Mouse (Mus musculus): ENCODE data around the gene Col4a6. TPM values are rescaled to one million over a fixed set of nuclear protein-coding genes. Genes with fewer than 3 reads are reported as not detected.
A peak's percentile ranks its signal among the peaks of the same experiment; 100 is the strongest.

Col4a6 gene
- total RNA-seq (2017) = not detected in 2 replicates

DNA sequence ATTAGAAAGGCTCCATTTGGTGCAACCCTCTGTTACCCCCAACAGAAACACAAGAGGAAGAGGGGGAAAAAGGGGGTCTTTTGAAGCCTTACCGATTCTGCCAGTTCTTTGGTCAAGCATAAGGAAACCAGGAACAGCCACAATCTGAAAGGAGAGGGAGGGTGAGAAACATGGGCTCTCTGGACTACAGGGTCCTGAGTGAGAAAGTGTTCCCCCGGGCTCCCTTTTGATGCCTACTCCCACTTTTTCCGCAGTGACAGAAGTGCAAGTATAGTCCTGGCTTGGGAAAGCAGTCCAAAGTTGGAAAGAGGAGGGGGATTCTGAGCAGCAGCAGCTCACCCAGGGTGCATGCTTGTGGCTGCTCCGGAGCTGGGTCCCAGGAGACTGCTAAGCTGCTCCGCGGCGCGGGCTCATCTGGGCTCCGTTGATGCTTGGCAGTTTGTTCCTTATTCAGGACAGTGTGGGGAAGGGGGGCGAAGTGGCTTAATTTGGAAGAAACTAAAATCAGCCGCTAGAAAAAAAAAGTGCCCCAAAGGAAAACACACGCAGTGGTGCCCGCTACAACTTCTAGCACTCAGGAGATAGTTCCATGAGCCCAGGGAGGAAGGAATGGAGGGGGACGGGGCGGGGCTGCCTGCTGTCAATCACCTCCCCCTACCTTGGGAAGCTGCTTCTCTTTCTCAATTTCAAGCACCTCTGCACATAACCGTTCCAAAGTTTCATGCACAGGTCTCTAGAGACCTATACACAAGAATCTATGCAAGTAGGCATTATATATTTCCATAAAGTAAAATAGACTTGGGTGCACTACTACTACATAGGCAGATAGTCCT, at the start of gene Col4a6:
Gene Col4a6, minus strand, starts transcription at position 607 of the 833 bp plus-strand sequence.
- no peak; a peak in 1 of 4 replicates for ATAC-seq (replicated peaks in 1 of 2; ENCODE audit: insufficient read depth in 1 of 2, low FRiP score in 2 of 2, low TSS enrichment in 1 of 2, low read depth in 1 of 2, poor library complexity in 2 of 2, severe bottlenecking in 2 of 2)

GRCm38 (mm10) chrX:141503125-141503524, 29.2 kb upstream of the Col4a6 start:
- ATAC-seq (replicated peaks in 1 of 2; ENCODE audit: insufficient read depth in 1 of 2, low FRiP score in 2 of 2, low TSS enrichment in 1 of 2, low read depth in 1 of 2, poor library complexity in 2 of 2, severe bottlenecking in 2 of 2) = no peak

- ATAC-seq (replicated peaks in 1 of 2; ENCODE audit: insufficient read depth in 1 of 2, low FRiP score in 2 of 2, low TSS enrichment in 1 of 2, low read depth in 1 of 2, poor library complexity in 2 of 2, severe bottlenecking in 2 of 2) = no peak
Observed at GRCm38 (mm10) chrX:141494545-141494944, 20.7 kb upstream of the Col4a6 start.

GRCm38 (mm10) chrX:141475566-141476327, 1.9 kb upstream of the Col4a6 start:
- ATAC-seq (replicated peaks in 1 of 2; ENCODE audit: insufficient read depth in 1 of 2, low FRiP score in 2 of 2, low TSS enrichment in 1 of 2, low read depth in 1 of 2, poor library complexity in 2 of 2, severe bottlenecking in 2 of 2) = peak; percentile 51 to 64; a peak in 3 of 4 replicates

GRCm38 (mm10) chrX:141475110-141475509, 1.2 kb upstream of the Col4a6 start, which contains the start of gene Col4a5:
Col4a5 (plus strand) TSS chrX:141475385.
- ATAC-seq (replicated peaks in 1 of 2; ENCODE audit: insufficient read depth in 1 of 2, low FRiP score in 2 of 2, low TSS enrichment in 1 of 2, low read depth in 1 of 2, poor library complexity in 2 of 2, severe bottlenecking in 2 of 2) = peak; percentile 83 to 89

GRCm38 (mm10) chrX:141447936-141448335, 25.9 kb downstream of the Col4a6 start:
- no peak for ATAC-seq (replicated peaks in 1 of 2; ENCODE audit: insufficient read depth in 1 of 2, low FRiP score in 2 of 2, low TSS enrichment in 1 of 2, low read depth in 1 of 2, poor library complexity in 2 of 2, severe bottlenecking in 2 of 2)

DNA sequence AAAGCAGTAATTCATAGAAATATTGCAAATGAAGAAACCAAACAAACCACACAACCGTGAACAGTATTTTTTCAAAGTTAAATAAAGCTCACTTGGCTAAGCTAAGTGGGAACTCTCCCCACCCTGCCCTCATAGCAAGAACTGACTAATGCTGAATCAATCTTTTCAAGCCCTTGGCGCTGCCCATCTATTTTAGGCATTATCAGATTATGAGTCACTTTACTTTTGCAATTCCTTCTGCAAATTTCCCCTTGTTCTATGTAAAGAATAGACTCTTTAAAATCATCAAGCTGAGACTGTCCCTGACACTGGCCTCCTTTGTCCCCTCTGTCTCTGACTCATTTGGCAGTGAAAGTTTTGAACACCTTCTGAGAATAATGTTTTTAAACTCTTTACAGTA, 34.5 kb downstream of the Col4a6 start:
- no peak for ATAC-seq (replicated peaks in 1 of 2; ENCODE audit: insufficient read depth in 1 of 2, low FRiP score in 2 of 2, low TSS enrichment in 1 of 2, low read depth in 1 of 2, poor library complexity in 2 of 2, severe bottlenecking in 2 of 2)

DNA sequence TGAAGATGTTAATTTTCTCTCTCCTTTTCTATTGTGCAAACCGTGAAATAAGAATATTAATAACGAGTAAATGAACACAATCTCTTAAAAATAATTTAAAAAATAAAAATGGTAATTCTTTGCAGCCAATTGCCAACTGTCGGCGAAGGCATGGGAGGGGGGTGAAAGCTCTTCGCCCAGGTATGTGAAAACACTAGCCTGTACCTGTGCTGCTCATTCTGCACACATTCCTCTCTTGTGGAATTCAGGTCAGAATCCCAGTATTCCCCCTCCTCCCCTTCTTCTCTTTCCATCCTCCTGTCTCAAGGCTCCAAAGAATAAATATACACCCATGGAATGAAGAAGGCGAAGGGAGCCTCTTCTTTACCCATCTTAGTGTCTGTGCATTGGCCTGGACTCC, 37.1 kb downstream of the Col4a6 start:
- ATAC-seq (replicated peaks in 1 of 2; ENCODE audit: insufficient read depth in 1 of 2, low FRiP score in 2 of 2, low TSS enrichment in 1 of 2, low read depth in 1 of 2, poor library complexity in 2 of 2, severe bottlenecking in 2 of 2) = no peak

GRCm38 (mm10) chrX:141415318-141415717, 58.6 kb downstream of the Col4a6 start:
- ATAC-seq (replicated peaks in 1 of 2; ENCODE audit: insufficient read depth in 1 of 2, low FRiP score in 2 of 2, low TSS enrichment in 1 of 2, low read depth in 1 of 2, poor library complexity in 2 of 2, severe bottlenecking in 2 of 2) = no peak

GRCm38 (mm10) chrX:141396243-141396642, 77.6 kb downstream of the Col4a6 start:
- ATAC-seq (replicated peaks in 1 of 2; ENCODE audit: insufficient read depth in 1 of 2, low FRiP score in 2 of 2, low TSS enrichment in 1 of 2, low read depth in 1 of 2, poor library complexity in 2 of 2, severe bottlenecking in 2 of 2) = no peak

- ATAC-seq (replicated peaks in 1 of 2; ENCODE audit: insufficient read depth in 1 of 2, low FRiP score in 2 of 2, low TSS enrichment in 1 of 2, low read depth in 1 of 2, poor library complexity in 2 of 2, severe bottlenecking in 2 of 2) = no peak
Observed at GRCm38 (mm10) chrX:141385399-141386105, 88.3 kb downstream of the Col4a6 start.

DNA sequence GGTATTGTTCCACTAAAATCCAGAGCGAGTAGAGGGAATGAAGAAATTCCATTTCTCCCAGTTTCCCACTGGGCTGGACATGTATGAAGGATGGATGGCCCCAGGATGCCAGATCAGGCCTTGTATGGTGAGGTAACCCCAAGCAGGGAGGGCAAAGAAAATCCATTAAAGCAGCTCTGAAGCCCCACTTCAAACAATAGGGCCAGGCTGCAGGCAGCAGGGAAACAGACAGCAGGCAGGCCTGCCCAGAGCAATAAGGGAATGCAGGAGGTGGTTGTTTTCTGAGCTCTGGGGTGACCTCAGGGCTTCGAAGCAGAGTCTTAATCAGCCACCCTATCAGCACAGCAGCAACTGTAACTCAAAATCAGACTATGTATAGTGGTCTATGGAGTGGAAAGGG, 89.2 kb downstream of the Col4a6 start:
- no peak for ATAC-seq (replicated peaks in 1 of 2; ENCODE audit: insufficient read depth in 1 of 2, low FRiP score in 2 of 2, low TSS enrichment in 1 of 2, low read depth in 1 of 2, poor library complexity in 2 of 2, severe bottlenecking in 2 of 2)

DNA sequence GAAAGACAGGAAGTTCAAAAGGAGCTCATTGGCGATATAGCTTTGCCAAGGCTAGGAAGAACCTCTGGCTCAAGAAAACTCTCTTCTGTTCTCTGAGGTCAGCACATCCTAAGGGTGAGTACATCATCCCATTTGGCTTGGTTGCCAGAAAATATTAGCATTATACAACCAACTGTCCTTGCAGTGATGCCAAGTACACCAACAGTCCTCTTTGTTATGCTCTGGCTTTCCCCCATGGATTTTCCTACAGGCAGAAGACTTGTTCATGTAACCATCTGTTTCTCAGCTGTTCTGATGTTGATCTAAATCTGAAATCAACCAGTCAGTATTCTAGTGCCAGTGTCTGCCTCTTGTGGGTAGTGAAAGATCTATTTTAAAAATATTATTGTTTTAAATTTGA, 103.6 kb downstream of the Col4a6 start:
- no peak for ATAC-seq (replicated peaks in 1 of 2; ENCODE audit: insufficient read depth in 1 of 2, low FRiP score in 2 of 2, low TSS enrichment in 1 of 2, low read depth in 1 of 2, poor library complexity in 2 of 2, severe bottlenecking in 2 of 2)

DNA sequence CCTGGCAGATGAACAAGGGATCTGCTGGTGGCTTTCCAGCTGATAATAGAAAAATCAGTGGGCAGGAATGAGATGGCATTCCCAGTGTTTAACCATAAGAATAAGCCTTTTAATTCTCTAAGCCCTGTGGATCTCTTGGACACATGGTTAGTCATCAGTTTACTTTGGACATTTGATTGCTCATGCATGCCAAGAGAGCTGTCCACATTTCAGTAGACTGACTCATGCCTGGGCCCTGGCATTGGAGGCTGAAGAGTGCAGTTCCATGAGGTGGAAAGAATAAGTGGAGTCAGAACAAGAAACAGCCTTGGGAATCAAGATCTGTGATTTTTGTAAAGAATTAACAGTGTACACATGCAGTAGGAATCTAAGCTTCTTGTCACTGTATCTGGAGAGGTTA, 110.5 kb downstream of the Col4a6 start:
- ATAC-seq (replicated peaks in 1 of 2; ENCODE audit: insufficient read depth in 1 of 2, low FRiP score in 2 of 2, low TSS enrichment in 1 of 2, low read depth in 1 of 2, poor library complexity in 2 of 2, severe bottlenecking in 2 of 2) = no peak

DNA sequence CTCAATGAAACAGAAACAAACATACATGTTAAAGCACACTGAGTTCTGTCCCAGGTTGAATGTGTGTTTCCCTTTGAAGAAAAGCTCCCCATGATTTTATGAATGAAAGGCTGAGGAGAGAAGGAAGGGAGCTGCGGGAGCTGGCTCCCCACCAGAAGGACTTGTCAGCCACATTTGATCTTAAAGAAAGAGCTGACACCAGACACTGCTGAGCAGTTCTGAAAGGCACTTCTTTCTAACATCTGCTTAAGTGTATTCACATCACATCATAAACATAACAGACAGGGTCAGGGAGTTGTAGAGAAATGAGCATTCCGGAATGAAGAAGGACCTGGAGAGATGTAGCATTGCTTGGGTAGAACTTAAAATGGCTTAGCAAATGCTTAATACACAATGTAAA, 132.5 kb downstream of the Col4a6 start:
- no peak for ATAC-seq (replicated peaks in 1 of 2; ENCODE audit: insufficient read depth in 1 of 2, low FRiP score in 2 of 2, low TSS enrichment in 1 of 2, low read depth in 1 of 2, poor library complexity in 2 of 2, severe bottlenecking in 2 of 2)

DNA sequence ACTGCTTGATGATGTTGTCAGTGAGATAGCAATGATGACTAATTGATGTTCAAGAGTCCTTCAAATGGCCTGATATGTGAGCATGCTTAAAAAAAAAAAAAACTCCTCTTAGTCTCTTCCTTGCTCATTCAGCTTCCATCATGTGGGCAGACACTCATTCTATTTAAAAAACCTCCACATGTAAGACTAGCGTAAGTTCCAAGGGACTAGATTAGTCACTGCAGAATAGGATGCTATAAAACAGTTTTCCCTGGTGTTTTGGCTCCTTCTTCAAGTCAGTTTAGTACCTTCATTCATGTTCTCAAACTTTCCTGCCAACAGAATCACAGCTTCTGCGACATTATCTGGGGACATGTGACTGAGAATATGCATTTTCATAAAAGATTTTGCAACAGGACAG, 145.8 kb downstream of the Col4a6 start:
- no peak for ATAC-seq (replicated peaks in 1 of 2; ENCODE audit: insufficient read depth in 1 of 2, low FRiP score in 2 of 2, low TSS enrichment in 1 of 2, low read depth in 1 of 2, poor library complexity in 2 of 2, severe bottlenecking in 2 of 2)

DNA sequence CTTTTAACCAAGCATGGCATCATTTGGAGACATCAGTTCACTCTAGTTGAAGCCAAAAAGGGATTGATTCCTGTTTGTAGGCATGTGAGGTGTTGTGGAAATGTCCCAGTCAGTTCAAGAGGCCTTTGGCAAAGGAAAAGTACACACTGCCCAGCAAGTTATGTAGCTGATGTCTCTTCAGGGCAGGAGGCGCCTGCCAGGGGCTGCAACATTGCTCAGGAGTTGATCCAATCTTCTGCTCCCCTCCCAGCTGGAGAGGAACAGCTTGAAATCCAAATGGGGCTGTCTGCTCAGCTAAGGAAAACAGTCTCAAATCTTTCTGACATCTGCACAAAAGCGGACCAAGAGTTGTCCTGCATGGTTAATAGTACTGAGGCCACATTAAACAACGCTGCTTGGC, 149.7 kb downstream of the Col4a6 start:
- ATAC-seq (replicated peaks in 1 of 2; ENCODE audit: insufficient read depth in 1 of 2, low FRiP score in 2 of 2, low TSS enrichment in 1 of 2, low read depth in 1 of 2, poor library complexity in 2 of 2, severe bottlenecking in 2 of 2) = no peak

DNA sequence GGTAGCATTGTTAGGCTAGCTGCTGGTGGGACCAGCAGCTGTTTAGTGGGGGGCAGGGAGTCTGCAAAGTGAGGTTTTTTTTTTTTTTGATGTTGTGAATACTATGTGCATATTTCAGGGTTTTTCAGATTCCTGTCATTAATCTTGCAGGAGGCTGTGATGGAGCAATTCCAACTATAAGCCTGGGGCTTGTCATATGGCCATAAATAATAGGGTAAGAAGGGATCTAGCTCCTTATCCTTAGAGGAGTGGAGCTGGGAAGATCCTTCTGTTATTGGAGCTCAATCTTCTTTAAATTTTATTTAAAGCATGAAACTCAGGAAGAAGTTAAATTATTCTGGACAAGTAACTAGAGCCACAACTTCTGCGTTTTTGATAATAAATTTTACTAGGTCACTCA, 157.7 kb downstream of the Col4a6 start:
- ATAC-seq (replicated peaks in 1 of 2; ENCODE audit: insufficient read depth in 1 of 2, low FRiP score in 2 of 2, low TSS enrichment in 1 of 2, low read depth in 1 of 2, poor library complexity in 2 of 2, severe bottlenecking in 2 of 2) = no peak

Measured in hematopoietic stem cell, adult 5-6 weeks (primary cell).